In genomic region chr5:119670566-119671108, GRCm38 (mm10) we compare ENCODE assay signal across 8 mouse cellular contexts. TPM values are rescaled to one million over a fixed set of nuclear protein-coding genes. Genes with fewer than 3 reads are reported as not detected.
DNase-seq lines count a peak whose midpoint lies in the region; ATAC-seq and TF ChIP-seq lines count a peak whose summit lies in the region.

Gene Tbx3, plus strand, starts transcription at chr5:119670669.

- peak; percentile 3 for DNase-seq in CD4-positive, CD25-positive, alpha-beta regulatory T cell, adult 2 months (ENCODE audit: low read depth, low spot score)
- peak; percentile 92 to 94 for DNase-seq in heart, adult 2 months
- peak; percentile 88 for DNase-seq in kidney, adult 18-20 months
- DNase-seq in limb, embryonic 11.5 days (ENCODE audit: low spot score): peak; percentile 95
- DNase-seq in midbrain, embryonic 14.5 days: peak; percentile 90

- peak within 1 kb of the TSS; percentile 79 for H3K4me2 ChIP-seq in embryonic facial prominence, embryonic 13.5 days
- H3K4me2 ChIP-seq in limb, embryonic 11.5 days (ENCODE audit: low read depth, severe bottlenecking): peak within 1 kb of the TSS; percentile 68
- H3K4me2 ChIP-seq in midbrain, embryonic 14.5 days (ENCODE audit: low read length): peak within 1 kb of the TSS; percentile 56
- peak within 1 kb of the TSS; percentile 86 for H3K4me2 ChIP-seq in stomach, embryonic 15.5 days

- TF ChIP-seq CTCF in heart, adult 2 months (IDR thresholded peaks at IDR 0.05): peak; percentile 83

- under 1% methylated on average over 43 of the region's 43 CpGs for WGBS in embryonic facial prominence, embryonic 13.5 days
- WGBS in heart, adult 2 months: under 1% methylated on average over 43 of the region's 43 CpGs
- under 1% methylated on average over 43 of the region's 43 CpGs for whole genome bisulfite sequencing in limb, embryonic 11.5 days
- under 1% methylated on average over 43 of the region's 43 CpGs for WGBS in midbrain, embryonic 14.5 days
- WGBS in stomach, embryonic 15.5 days: under 1% methylated on average over 43 of the region's 43 CpGs

- H3K9me3 ChIP-seq in embryonic facial prominence, embryonic 13.5 days: no peaks in the 10 kb centered on the region
- no peaks in the 10 kb centered on the region for H3K9me3 ChIP-seq in limb, embryonic 11.5 days (ENCODE audit: control insufficient read depth, low read length)
- no peaks in the 10 kb centered on the region for H3K9me3 ChIP-seq in midbrain, embryonic 14.5 days (ENCODE audit: control insufficient read depth, low read length)
- H3K9me3 ChIP-seq in stomach, embryonic 15.5 days: no peaks in the 10 kb centered on the region

- H3K9ac ChIP-seq in embryonic facial prominence, embryonic 13.5 days: peak within 1 kb of the TSS; percentile 99
- H3K9ac ChIP-seq in heart, adult 2 months (ENCODE audit: low read depth, low read length): peak within 1 kb of the TSS; percentile 80
- H3K9ac ChIP-seq in limb, embryonic 11.5 days (ENCODE audit: low read length): peak within 1 kb of the TSS; percentile 91
- no peak within 1 kb of the TSS for H3K9ac ChIP-seq in midbrain, embryonic 14.5 days (replicated peaks; ENCODE audit: low read length)
- peak within 1 kb of the TSS; percentile 35 for H3K9ac ChIP-seq in stomach, embryonic 15.5 days

- peak within 1 kb of the TSS; percentile 100 for H3K27ac ChIP-seq in embryonic facial prominence, embryonic 13.5 days
- peak within 1 kb of the TSS; percentile 93 for H3K27ac ChIP-seq in heart, adult 2 months
- peak within 1 kb of the TSS; percentile 91 for H3K27ac ChIP-seq in limb, embryonic 11.5 days (replicated peaks; ENCODE audit: low read depth, low read length)
- no peak within 1 kb of the TSS; the same call in 1 of the 2 replicates for H3K27ac ChIP-seq in midbrain, embryonic 14.5 days (replicated peaks; ENCODE audit: low read depth, low read length)
- peak within 1 kb of the TSS; percentile 94 for H3K27ac ChIP-seq in stomach, embryonic 15.5 days

- no peaks in the 10 kb centered on the region for H3K79me2 ChIP-seq in heart, adult 2 months (replicated peaks; ENCODE audit: control insufficient read depth, insufficient read depth, low read length)

- intact Hi-C loops in heart, adult 2 months (cut with DNase I): loop anchor here (5.0 kb wide), 3 partner anchors 613 to 793 kb away; no protein-coding TSS in a partner anchor

- H3K36me3 ChIP-seq in embryonic facial prominence, embryonic 13.5 days: peaks cover 5% of the 10 kb centered on the region; the same call in 1 of the 2 replicates
- peaks cover 3% of the 10 kb centered on the region; the same call in 1 of the 2 replicates for H3K36me3 ChIP-seq in heart, adult 2 months (ENCODE audit: control insufficient read depth, insufficient read depth, low read length)
- H3K36me3 ChIP-seq in limb, embryonic 11.5 days (ENCODE audit: control insufficient read depth, insufficient read depth, low read length): no peaks in the 10 kb centered on the region
- H3K36me3 ChIP-seq in midbrain, embryonic 14.5 days (ENCODE audit: control insufficient read depth, insufficient read depth, low read length): no peaks in the 10 kb centered on the region
- no peaks in the 10 kb centered on the region for H3K36me3 ChIP-seq in stomach, embryonic 15.5 days

- peak within 1 kb of the TSS; percentile 75 for H3K4me3 ChIP-seq in embryonic facial prominence, embryonic 13.5 days
- peak within 1 kb of the TSS; percentile 58 for H3K4me3 ChIP-seq in heart, adult 2 months
- peak within 1 kb of the TSS; percentile 66 for H3K4me3 ChIP-seq in limb, embryonic 11.5 days (ENCODE audit: low read depth, low read length)
- H3K4me3 ChIP-seq in midbrain, embryonic 14.5 days (replicated peaks; ENCODE audit: low read depth, low read length): peak within 1 kb of the TSS; percentile 21
- H3K4me3 ChIP-seq in stomach, embryonic 15.5 days (replicated peaks): peak within 1 kb of the TSS; percentile 49

- H3K4me1 ChIP-seq in embryonic facial prominence, embryonic 13.5 days: peaks cover 42% of the 10 kb centered on the region
- H3K4me1 ChIP-seq in heart, adult 2 months (ENCODE audit: control insufficient read depth, insufficient read depth, low read length): no peaks in the 10 kb centered on the region; the same call in 1 of the 2 replicates
- H3K4me1 ChIP-seq in limb, embryonic 11.5 days (ENCODE audit: control insufficient read depth, insufficient read depth, low read length): peaks cover 25% of the 10 kb centered on the region
- H3K4me1 ChIP-seq in midbrain, embryonic 14.5 days (ENCODE audit: control insufficient read depth, insufficient read depth, low read length): no peaks in the 10 kb centered on the region
- peaks cover 28% of the 10 kb centered on the region for H3K4me1 ChIP-seq in stomach, embryonic 15.5 days

- peak; percentile 91 for TF ChIP-seq POLR2A in heart, adult 2 months (IDR thresholded peaks at IDR 0.05; ENCODE audit: insufficient read depth, low read depth, low read length)

- TF ChIP-seq EP300 in heart, adult 2 months (IDR thresholded peaks at IDR 0.05; ENCODE audit: insufficient read depth, low read depth, low read length): peak; percentile 74; the same call in 1 of the 2 replicates

- peaks cover 51% of the 10 kb centered on the region for H3K27me3 ChIP-seq in embryonic facial prominence, embryonic 13.5 days
- H3K27me3 ChIP-seq in heart, adult 2 months (ENCODE audit: control insufficient read depth, insufficient read depth, low read length): peaks cover 2% of the 10 kb centered on the region; the same call in 1 of the 2 replicates
- peaks cover 67% of the 10 kb centered on the region for H3K27me3 ChIP-seq in limb, embryonic 11.5 days (ENCODE audit: control insufficient read depth, insufficient read depth, low read length)
- peaks cover 90% of the 10 kb centered on the region for H3K27me3 ChIP-seq in midbrain, embryonic 14.5 days (ENCODE audit: control insufficient read depth, insufficient read depth, low read length)
- H3K27me3 ChIP-seq in stomach, embryonic 15.5 days (replicated peaks): peaks cover 49% of the 10 kb centered on the region

- ATAC-seq in CD4-positive, CD25-positive, alpha-beta regulatory T cell, adult 4 months: no peak
- peak; percentile 92 for ATAC-seq in embryonic facial prominence, embryonic 13.5 days (ENCODE audit: insufficient number of reproducible peaks, insufficient read depth, low FRiP score, low TSS enrichment, low read depth)
- peak; percentile 92 for ATAC-seq in limb, embryonic 11.5 days (ENCODE audit: insufficient number of reproducible peaks, low FRiP score, low TSS enrichment, low read depth)
- ATAC-seq in midbrain, embryonic 14.5 days (ENCODE audit: low FRiP score, low TSS enrichment): peak; percentile 91
- ATAC-seq in stomach, embryonic 15.5 days (ENCODE audit: insufficient read depth, low FRiP score, low read depth): peak; percentile 92

RNA-seq across cellular contexts. Expression of gene Tbx3, which starts in this region (rescaled TPM):
- under 1 TPM in 1 of 2 experiments, not detected in 1; 0.28 TPM for polyA plus RNA-seq in CD4-positive, CD25-positive, alpha-beta regulatory T cell, adult 4 months (2017; shearing (Covaris generic))
- 63.4 and 67.0 TPM in 2 replicates for polyA plus RNA-seq in embryonic facial prominence, embryonic 13.5 days (2015; fragmentation: Nextera tagmentation; extraction: Ambion mirVana)
- 10 to 100 TPM; 10.2 to 10.4 TPM for total RNA-seq in heart, adult 2 months (2021)
- polyA plus RNA-seq in heart, adult 2 months (2012; rRNA removed): 4.4 and 4.9 TPM in 2 replicates
- polyA plus RNA-seq in limb, embryonic 11.5 days (2014; fragmentation: Nextera tagmentation; extraction: Ambion mirVana): 42.6 and 52.2 TPM in 2 replicates
- 0.39 and 2.4 TPM in 2 replicates for polyA plus RNA-seq in midbrain, embryonic 14.5 days (2014; fragmentation: Nextera tagmentation; extraction: Ambion mirVana)
- 21.4 and 21.9 TPM in 2 replicates for polyA plus RNA-seq in stomach, embryonic 15.5 days (2015; fragmentation: Nextera tagmentation; extraction: Ambion mirVana)

Comparison
In these comparisons a context has a peak if more than half of its experiments do, and no peak if none do; other contexts are left out.
1. DNase-seq: peak in every context shown above with its lines; median percentile 95 in limb, embryonic 11.5 days; 93 in heart, adult 2 months; 90 in midbrain, embryonic 14.5 days; 88 in kidney, adult 18-20 months; 3 in CD4-positive, CD25-positive, alpha-beta regulatory T cell, adult 2 months.
2. H3K4me3 ChIP-seq: peak in every context shown above with its lines; median percentile 75 in embryonic facial prominence, embryonic 13.5 days; 66 in limb, embryonic 11.5 days; 58 in heart, adult 2 months; 49 in stomach, embryonic 15.5 days; 21 in midbrain, embryonic 14.5 days.